Mouse (Mus musculus): Measurements from ENCODE around the gene Btnl1. TPM values are rescaled to one million over a fixed set of nuclear protein-coding genes. Genes with fewer than 3 reads are reported as not detected.

The Btnl1 gene
- 0.19 TPM in 1 of 3 replicates, not detected in the others for total RNA-seq (2017)

- ATAC-seq (replicated peaks; ENCODE audit: insufficient number of reproducible peaks, low FRiP score, low TSS enrichment, poor library complexity, severe bottlenecking), result no peak
Observed at GRCm38 (mm10) chr17:34376847-34377246, at the start of gene Btnl1. TSS of gene Btnl1 (plus strand) at chr17:34377132.

- peak; percentile 45; the same call in 1 of the 2 replicates for ATAC-seq (replicated peaks; ENCODE audit: insufficient number of reproducible peaks, low FRiP score, low TSS enrichment, poor library complexity, severe bottlenecking)
Observed at GRCm38 (mm10) chr17:34329807-34330206, 47.1 kb upstream of the Btnl1 start.

GRCm38 (mm10) chr17:34331200-34331599 is 45.7 kb upstream of the Btnl1 start:
- ATAC-seq (replicated peaks; ENCODE audit: insufficient number of reproducible peaks, low FRiP score, low TSS enrichment, poor library complexity, severe bottlenecking), result no peak

GRCm38 (mm10) chr17:34340619-34341402 is 36.1 kb upstream of the Btnl1 start:
- ATAC-seq (replicated peaks; ENCODE audit: insufficient number of reproducible peaks, low FRiP score, low TSS enrichment, poor library complexity, severe bottlenecking), result peak; percentile 91

- no peak for ATAC-seq (replicated peaks; ENCODE audit: insufficient number of reproducible peaks, low FRiP score, low TSS enrichment, poor library complexity, severe bottlenecking)
Observed at GRCm38 (mm10) chr17:34344882-34345281, 32.0 kb upstream of the Btnl1 start.

- no peak for ATAC-seq (replicated peaks; ENCODE audit: insufficient number of reproducible peaks, low FRiP score, low TSS enrichment, poor library complexity, severe bottlenecking)
Observed at GRCm38 (mm10) chr17:34345486-34345885, 31.4 kb upstream of the Btnl1 start.

GRCm38 (mm10) chr17:34346041-34346440 is 30.9 kb upstream of the Btnl1 start:
- no peak for ATAC-seq (replicated peaks; ENCODE audit: insufficient number of reproducible peaks, low FRiP score, low TSS enrichment, poor library complexity, severe bottlenecking)

GRCm38 (mm10) chr17:34347606-34348308 is 29.2 kb upstream of the Btnl1 start:
- ATAC-seq (replicated peaks; ENCODE audit: insufficient number of reproducible peaks, low FRiP score, low TSS enrichment, poor library complexity, severe bottlenecking), result peak; percentile 87

- ATAC-seq (replicated peaks; ENCODE audit: insufficient number of reproducible peaks, low FRiP score, low TSS enrichment, poor library complexity, severe bottlenecking), result peak; percentile 65
Observed at GRCm38 (mm10) chr17:34349429-34349828, 27.5 kb upstream of the Btnl1 start.

- peak; percentile 20; the same call in 1 of the 2 replicates for ATAC-seq (replicated peaks; ENCODE audit: insufficient number of reproducible peaks, low FRiP score, low TSS enrichment, poor library complexity, severe bottlenecking)
Observed at GRCm38 (mm10) chr17:34354539-34354938, 22.4 kb upstream of the Btnl1 start, which contains the start of gene Btnl2. TSS of gene Btnl2 (plus strand) at chr17:34354822.

- peak; percentile 76 for ATAC-seq (replicated peaks; ENCODE audit: insufficient number of reproducible peaks, low FRiP score, low TSS enrichment, poor library complexity, severe bottlenecking)
Observed at GRCm38 (mm10) chr17:34354940-34355339, 22.0 kb upstream of the Btnl1 start.

- no peak for ATAC-seq (replicated peaks; ENCODE audit: insufficient number of reproducible peaks, low FRiP score, low TSS enrichment, poor library complexity, severe bottlenecking)
Observed at GRCm38 (mm10) chr17:34362954-34363546, 13.9 kb upstream of the Btnl1 start.

GRCm38 (mm10) chr17:34363676-34364310 is 13.1 kb upstream of the Btnl1 start:
- ATAC-seq (replicated peaks; ENCODE audit: insufficient number of reproducible peaks, low FRiP score, low TSS enrichment, poor library complexity, severe bottlenecking), result no peak

- ATAC-seq (replicated peaks; ENCODE audit: insufficient number of reproducible peaks, low FRiP score, low TSS enrichment, poor library complexity, severe bottlenecking), result no peak
Observed at GRCm38 (mm10) chr17:34365031-34365430, 11.9 kb upstream of the Btnl1 start.

GRCm38 (mm10) chr17:34370563-34370962 is 6.4 kb upstream of the Btnl1 start:
- no peak for ATAC-seq (replicated peaks; ENCODE audit: insufficient number of reproducible peaks, low FRiP score, low TSS enrichment, poor library complexity, severe bottlenecking)

GRCm38 (mm10) chr17:34373055-34373709 is 3.8 kb upstream of the Btnl1 start:
- no peak for ATAC-seq (replicated peaks; ENCODE audit: insufficient number of reproducible peaks, low FRiP score, low TSS enrichment, poor library complexity, severe bottlenecking)

- ATAC-seq (replicated peaks; ENCODE audit: insufficient number of reproducible peaks, low FRiP score, low TSS enrichment, poor library complexity, severe bottlenecking), result no peak
Observed at GRCm38 (mm10) chr17:34377450-34378209, 698 bp downstream of the Btnl1 start.

GRCm38 (mm10) chr17:34378716-34379115 is 1.8 kb downstream of the Btnl1 start:
- no peak for ATAC-seq (replicated peaks; ENCODE audit: insufficient number of reproducible peaks, low FRiP score, low TSS enrichment, poor library complexity, severe bottlenecking)

All from monocyte, adult 5-6 weeks (primary cell).